Mouse (Mus musculus): Measurements from ENCODE around the gene Btg4. TPM values are rescaled to one million over a fixed set of nuclear protein-coding genes. Genes with fewer than 3 reads are reported as not detected.

Gene Btg4
- total and polyA plus RNA-seq, 3 experiments = not detected

DNA sequence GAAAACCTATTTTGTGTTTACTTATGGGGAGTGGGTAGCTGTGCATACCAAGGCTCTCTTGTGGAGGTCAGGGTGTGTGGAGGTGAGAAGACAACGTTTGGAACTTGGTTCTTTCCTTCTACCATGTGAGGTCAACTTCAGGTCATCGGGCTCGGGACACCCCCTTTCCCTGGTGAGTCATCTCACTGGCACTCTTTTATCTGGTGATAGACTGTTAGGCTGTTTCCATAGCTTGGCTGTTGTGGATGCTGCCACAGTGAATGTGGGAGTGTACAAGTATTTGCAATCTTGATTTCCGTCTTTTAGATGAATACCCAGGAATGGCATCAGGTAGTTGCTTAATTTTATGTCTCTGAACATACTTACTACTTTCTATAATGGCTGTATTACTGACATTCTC lies 45.0 kb upstream of the Btg4 start:
- H3K9me3 ChIP-seq (replicated peaks; ENCODE audit: low read length) = no peaks in the 10 kb centered on the region
- H3K4me3 ChIP-seq (replicated peaks in 1 of 3; ENCODE audit: low read depth in 2 of 3, low read length in 2 of 3, poor library complexity in 1 of 3) = no peak overlapping the region
- no peak overlapping the region; the same call in 1 of the 2 replicates for H3K4me2 ChIP-seq (ENCODE audit: insufficient read depth, low read depth, poor library complexity, severe bottlenecking)
- H3K4me1 ChIP-seq (ENCODE audit: control insufficient read depth in 1 of 2, insufficient read depth in 2 of 2) = peaks cover 9 to 13% of the 10 kb centered on the region in 2 experiments; a peak in 3 of 4 replicates
- no peak overlapping the region for H3K9ac ChIP-seq (ENCODE audit: insufficient read depth, low read depth)
- DNase-seq (ENCODE audit: extremely low read depth) = peak; percentile 64
- in situ Hi-C loops (cut with MboI; ENCODE audit: low pct_ligation_motif_present, low pct_unique_long_range_greater_than_20kb, low sequenced_read_pairs) = no loop called here
- H3K79me2 ChIP-seq (replicated peaks; ENCODE audit: control insufficient read depth, extremely low read depth, insufficient read depth, poor library complexity, severe bottlenecking) = no peaks in the 10 kb centered on the region
- no peak for TF ChIP-seq MAZ (IDR thresholded peaks at IDR 0.05; ENCODE audit: low read depth, low read length)
- TF ChIP-seq MYC (IDR thresholded peaks at IDR 0.05; ENCODE audit: low read depth, low read length) = 0 out of 2 replicates have a peak, but pooled peaks have one; percentile 29
- no peak for TF ChIP-seq SMC3 (IDR thresholded peaks at IDR 0.05; ENCODE audit: low read depth, low read length)
- peak; percentile 63; the same call in 1 of the 2 replicates for TF ChIP-seq EP300 (IDR thresholded peaks at IDR 0.05; ENCODE audit: low read length)
- TF ChIP-seq JUND (conservative IDR thresholded peaks at IDR 0.05; ENCODE audit: low read depth, low read length) = peak; percentile 53; the same call in 1 of the 2 replicates
- TF ChIP-seq USF2 (conservative IDR thresholded peaks at IDR 0.05; ENCODE audit: low read depth, low read length) = no peak
- TF ChIP-seq JUN (IDR thresholded peaks at IDR 0.05; ENCODE audit: insufficient read depth, low read depth, low read length) = peak; percentile 50; the same call in 1 of the 2 replicates
- TF ChIP-seq ELF1 (IDR thresholded peaks at IDR 0.05; ENCODE audit: low read depth, low read length) = no peak
- no peak for TF ChIP-seq CTCF (conservative IDR thresholded peaks at IDR 0.05 in 1 of 2, IDR thresholded peaks at IDR 0.05 in 1 of 2; ENCODE audit: low read depth in 2 of 2, low read length in 2 of 2)
- no peak for TF ChIP-seq CHD1 (IDR thresholded peaks at IDR 0.05; ENCODE audit: low read depth, low read length)
- peak; percentile 72 for TF ChIP-seq BHLHE40 (IDR thresholded peaks at IDR 0.05; ENCODE audit: low read depth, low read length)
- TF ChIP-seq ETS1 (conservative IDR thresholded peaks at IDR 0.05; ENCODE audit: low read depth, low read length) = peak; percentile 54; the same call in 1 of the 2 replicates
- peak; percentile 52; the same call in 1 of the 2 replicates for TF ChIP-seq IRF4 (IDR thresholded peaks at IDR 0.05; ENCODE audit: low read depth, low read length)
- TF ChIP-seq MAFK (IDR thresholded peaks at IDR 0.05; ENCODE audit: insufficient replicate concordance, low read length) = no peak
- H3K36me3 ChIP-seq (replicated peaks in 1 of 2; ENCODE audit: control insufficient read depth in 1 of 2, insufficient read depth in 1 of 2, low read length in 1 of 2) = no peaks in the 10 kb centered on the region
- no peaks in the 10 kb centered on the region for H3K27me3 ChIP-seq (replicated peaks)
- no peak overlapping the region for H3K27ac ChIP-seq (ENCODE audit: insufficient read depth, low read depth)
- dilution Hi-C loops (cut with MboI; ENCODE audit: extremely low pct_ligation_motif_present, extremely low pct_unique_long_range_greater_than_20kb, low sequenced_read_pairs) = no loop called here

DNA sequence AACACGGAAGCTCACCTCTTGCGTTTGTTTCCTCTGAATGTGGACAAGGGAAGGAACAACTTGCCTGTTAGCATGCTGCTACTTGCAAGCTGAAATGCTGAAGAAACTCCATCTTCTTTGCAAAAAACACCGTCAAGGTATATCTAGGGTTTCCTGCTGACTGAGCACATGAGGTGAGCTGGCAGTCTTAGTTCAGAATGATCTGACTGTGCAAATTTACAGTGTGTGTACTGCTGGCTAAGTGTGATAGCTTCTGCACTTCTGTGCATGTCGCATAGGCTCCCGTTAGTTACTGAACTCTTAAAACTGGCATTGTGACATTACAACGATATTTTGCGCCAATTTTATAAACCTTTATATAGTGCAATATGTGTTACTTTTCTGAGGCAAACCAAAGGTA lies 41.0 kb upstream of the Btg4 start:
- H3K4me1 ChIP-seq (ENCODE audit: control insufficient read depth in 1 of 2, insufficient read depth in 2 of 2) = peaks cover 9 to 15% of the 10 kb centered on the region in 2 experiments; a peak in 3 of 4 replicates
- no peaks in the 10 kb centered on the region for H3K79me2 ChIP-seq (replicated peaks; ENCODE audit: control insufficient read depth, extremely low read depth, insufficient read depth, poor library complexity, severe bottlenecking)

More for the DNA sequence above, 41.0 kb upstream of the Btg4 start:
- Histone ChIP-seq H3K4me2 (ENCODE audit: insufficient read depth, low read depth, poor library complexity, severe bottlenecking) (no peak overlapping the region), H3K27me3 (replicated peaks) (peaks cover 2% of the 10 kb centered on the region), H3K9me3 (replicated peaks; ENCODE audit: low read length) (no peaks in the 10 kb centered on the region), H3K36me3 (replicated peaks in 1 of 2; ENCODE audit: control insufficient read depth in 1 of 2, insufficient read depth in 1 of 2, low read length in 1 of 2) (no peaks in the 10 kb centered on the region), H3K4me3 (replicated peaks in 1 of 3; ENCODE audit: low read depth in 2 of 3, low read length in 2 of 3, poor library complexity in 1 of 3) (no peak overlapping the region), H3K27ac (ENCODE audit: insufficient read depth, low read depth) (no peak overlapping the region), H3K9ac (ENCODE audit: insufficient read depth, low read depth) (no peak overlapping the region)
- dilution Hi-C loops (cut with MboI; ENCODE audit: extremely low pct_ligation_motif_present, extremely low pct_unique_long_range_greater_than_20kb, low sequenced_read_pairs) (no loop called here), in situ Hi-C loops (cut with MboI; ENCODE audit: low pct_ligation_motif_present, low pct_unique_long_range_greater_than_20kb, low sequenced_read_pairs) (no loop called here)
- no peak for TF ChIP-seq PAX5 (IDR thresholded peaks at IDR 0.05; ENCODE audit: low read length)
- peak; percentile 50; the same call in 1 of the 2 replicates for TF ChIP-seq MAFK (IDR thresholded peaks at IDR 0.05; ENCODE audit: insufficient replicate concordance, low read length)
- TF ChIP-seq USF1 (IDR thresholded peaks at IDR 0.05; ENCODE audit: low read depth, low read length) = no peak
- DNase-seq (ENCODE audit: extremely low read depth) = no peak

Measured in CH12.LX (cell line).